Mouse (Mus musculus) embryonic facial prominence, embryonic 10.5 days (tissue): ENCODE measurements around the gene 1700016K19Rik. TPM values are rescaled to one million over a fixed set of nuclear protein-coding genes. Genes with fewer than 3 reads are reported as not detected.

ENCODE experiments used
- DNase-seq: peaks from one replicate; pipeline ENCODE4 v3.0.0-alpha.2; 2017; ENCODE audit warnings: low spot score
- H3K27ac ChIP-seq: fragments of 300-500 bp; sonication (generic); replicated peaks from 2 replicates; pipeline ENCODE4 v1.5.1; 2016; ENCODE audit warnings: mild to moderate bottlenecking
- H3K27me3 ChIP-seq: fragments of 300-500 bp; sonication (generic); replicated peaks from 2 replicates; pipeline ENCODE4 v1.6.1; 2016; ENCODE audit warnings: low read depth, mild to moderate bottlenecking; ENCODE audit not compliant: poor library complexity, severe bottlenecking
- H3K36me3 ChIP-seq: fragments of 300-500 bp; sonication (generic); replicated peaks from 2 replicates; pipeline ENCODE4 v1.6.1; 2016; ENCODE audit warnings: mild to moderate bottlenecking, moderate library complexity
- H3K4me1 ChIP-seq: fragments of 300-500 bp; sonication (generic); 2 replicates; pipeline ENCODE4 v1.6.1; 2016
- H3K4me3 ChIP-seq: fragments of 300-500 bp; sonication (generic); 2 replicates; pipeline ENCODE4 v1.5.1; 2016; ENCODE audit warnings: mild to moderate bottlenecking, moderate library complexity
- H3K9me3 ChIP-seq: fragments of 300-500 bp; sonication (generic); 2 replicates; pipeline ENCODE4 v1.6.1; 2016; ENCODE audit warnings: mild to moderate bottlenecking
- WGBS: fragments of 180-500 bp; shearing (Covaris S2); methylation state at CpG from one replicate; pipeline ENCODE4 v1.1.7; 2016; 5-methylcytosine and 5-hydroxymethylcytosine counted together
- polyA plus RNA-seq: library from polyadenylated mRNA; unstranded; fragments of >200 nt; fragmentation: Nextera tagmentation; extraction: Ambion mirVana; gene quantifications from 2 replicates; pipeline ENCODE4 v1.2.1, GENCODE M21; 2016

Gene 1700016K19Rik
- polyA plus RNA-seq, 1 experiment from 2014 or later, result 0.65 TPM

GRCm38 (mm10) chr11:76025080-76025583 is 25.4 kb downstream of the 1700016K19Rik start:
- Histone ChIP-seq H3K9me3 (no peaks in the 10 kb centered on the region), H3K27ac (no peak overlapping the region), H3K4me3 (peak overlapping the region; percentile 84; the same call in 1 of the 2 replicates), H3K36me3 (peaks cover 36% of the 10 kb centered on the region), H3K27me3 (peaks cover 33% of the 10 kb centered on the region), H3K4me1 (peaks cover 46% of the 10 kb centered on the region)
- no peak for DNase-seq
- 49% methylated on average over 7 of the region's 7 CpGs for WGBS

GRCm38 (mm10) chr11:76026527-76027138 is 26.9 kb downstream of the 1700016K19Rik start:
- peak overlapping the region; percentile 92 for H3K27ac ChIP-seq

GRCm38 (mm10) chr11:76027139-76028071 is 27.7 kb downstream of the 1700016K19Rik start, which contains the start of gene Rflnb:
Gene Rflnb, minus strand, starts transcription at chr11:76027782.
- H3K4me3 ChIP-seq, result peak within 1 kb of the TSS; percentile 84
- peaks cover 48% of the 10 kb centered on the region for H3K4me1 ChIP-seq
- H3K9me3 ChIP-seq, result no peaks in the 10 kb centered on the region
- peaks cover 40% of the 10 kb centered on the region for H3K27me3 ChIP-seq
- under 1% methylated on average over 112 of the region's 112 CpGs for WGBS
- peak; percentile 94 for DNase-seq
- peak within 1 kb of the TSS; percentile 92 for H3K27ac ChIP-seq
- peaks cover 25% of the 10 kb centered on the region for H3K36me3 ChIP-seq

More at GRCm38 (mm10) chr11:76026527-76027138, 26.9 kb downstream of the 1700016K19Rik start:
- Histone ChIP-seq H3K4me1 (peaks cover 48% of the 10 kb centered on the region), H3K27me3 (peaks cover 36% of the 10 kb centered on the region), H3K9me3 (no peaks in the 10 kb centered on the region), H3K36me3 (peaks cover 31% of the 10 kb centered on the region), H3K4me3 (peak overlapping the region; percentile 84)
- DNase-seq, result no peak
- WGBS, result 3% methylated on average over 14 of the region's 14 CpGs

- peaks cover 48% of the 10 kb centered on the region for H3K4me1 ChIP-seq
- 2% methylated on average over 12 of the region's 14 CpGs for WGBS
- peak overlapping the region; percentile 84 for H3K4me3 ChIP-seq
- peaks cover 18% of the 10 kb centered on the region for H3K36me3 ChIP-seq
- DNase-seq, result no peak
- peaks cover 40% of the 10 kb centered on the region for H3K27me3 ChIP-seq
- H3K27ac ChIP-seq, result peak overlapping the region; percentile 92
- no peaks in the 10 kb centered on the region for H3K9me3 ChIP-seq
Measured at GRCm38 (mm10) chr11:76028072-76028465, 28.4 kb downstream of the 1700016K19Rik start.

GRCm38 (mm10) chr11:76033359-76033758 is 33.6 kb downstream of the 1700016K19Rik start:
- no peaks in the 10 kb centered on the region for H3K9me3 ChIP-seq
- H3K36me3 ChIP-seq, result no peaks in the 10 kb centered on the region
- DNase-seq, result no peak
- 82% methylated on average over 6 of the region's 6 CpGs for WGBS
- no peak overlapping the region for H3K27ac ChIP-seq
- no peak overlapping the region for H3K4me3 ChIP-seq
- peaks cover 24% of the 10 kb centered on the region for H3K27me3 ChIP-seq
- peaks cover 21% of the 10 kb centered on the region for H3K4me1 ChIP-seq

GRCm38 (mm10) chr11:76033836-76034235 is 34.1 kb downstream of the 1700016K19Rik start:
- no peaks in the 10 kb centered on the region for H3K36me3 ChIP-seq
- H3K27ac ChIP-seq, result no peak overlapping the region
- H3K4me1 ChIP-seq, result peaks cover 20% of the 10 kb centered on the region
- H3K9me3 ChIP-seq, result no peaks in the 10 kb centered on the region
- DNase-seq, result no peak
- 77% methylated on average over 4 of the region's 4 CpGs for WGBS
- H3K4me3 ChIP-seq, result no peak overlapping the region
- H3K27me3 ChIP-seq, result peaks cover 20% of the 10 kb centered on the region

DNA sequence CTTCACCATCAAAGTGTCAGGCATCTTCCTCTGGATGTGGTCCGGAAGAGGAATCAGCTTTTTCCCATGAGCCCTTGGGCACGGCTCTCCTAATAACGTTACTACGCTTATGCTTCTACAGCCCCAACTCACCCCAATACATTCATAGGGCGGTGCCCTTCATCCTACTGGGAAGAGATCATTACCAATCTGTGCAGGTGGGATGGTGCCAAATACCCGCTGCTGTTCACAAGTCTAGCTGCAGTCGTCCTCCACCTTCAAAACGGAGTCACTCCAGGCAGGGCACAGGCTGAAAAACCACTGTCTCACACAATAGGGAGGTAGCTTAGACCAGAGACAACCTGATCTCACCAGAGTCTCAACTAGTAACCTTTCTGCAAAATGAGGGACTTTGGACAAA is 35.5 kb downstream of the 1700016K19Rik start:
- Histone ChIP-seq H3K36me3 (no peaks in the 10 kb centered on the region), H3K9me3 (no peaks in the 10 kb centered on the region), H3K27ac (no peak overlapping the region), H3K4me3 (no peak overlapping the region), H3K4me1 (peaks cover 20% of the 10 kb centered on the region), H3K27me3 (peaks cover 7% of the 10 kb centered on the region; the same call in 1 of the 2 replicates)
- WGBS, result 81% methylated on average over 8 of the region's 8 CpGs
- DNase-seq, result no peak

GRCm38 (mm10) chr11:76037581-76038294 is 38.0 kb downstream of the 1700016K19Rik start:
- Histone ChIP-seq H3K9me3 (no peaks in the 10 kb centered on the region), H3K27me3 (no peaks in the 10 kb centered on the region; the same call in 1 of the 2 replicates)
- WGBS, result 55% methylated on average over 6 of the region's 6 CpGs

GRCm38 (mm10) chr11:76039271-76040053 is 39.8 kb downstream of the 1700016K19Rik start:
- Histone ChIP-seq H3K27me3 (no peaks in the 10 kb centered on the region; the same call in 1 of the 2 replicates), H3K4me1 (peaks cover 43% of the 10 kb centered on the region), H3K9me3 (no peaks in the 10 kb centered on the region), H3K27ac (no peak overlapping the region), H3K4me3 (no peak overlapping the region), H3K36me3 (no peaks in the 10 kb centered on the region)
- 93% methylated on average over 3 of the region's 3 CpGs for WGBS
- DNase-seq, result no peak

More at GRCm38 (mm10) chr11:76037581-76038294, 38.0 kb downstream of the 1700016K19Rik start:
- Histone ChIP-seq H3K4me3 (no peak overlapping the region), H3K4me1 (peaks cover 35% of the 10 kb centered on the region), H3K36me3 (no peaks in the 10 kb centered on the region), H3K27ac (no peak overlapping the region; the same call in 1 of the 2 replicates)
- DNase-seq, result no peak

DNA sequence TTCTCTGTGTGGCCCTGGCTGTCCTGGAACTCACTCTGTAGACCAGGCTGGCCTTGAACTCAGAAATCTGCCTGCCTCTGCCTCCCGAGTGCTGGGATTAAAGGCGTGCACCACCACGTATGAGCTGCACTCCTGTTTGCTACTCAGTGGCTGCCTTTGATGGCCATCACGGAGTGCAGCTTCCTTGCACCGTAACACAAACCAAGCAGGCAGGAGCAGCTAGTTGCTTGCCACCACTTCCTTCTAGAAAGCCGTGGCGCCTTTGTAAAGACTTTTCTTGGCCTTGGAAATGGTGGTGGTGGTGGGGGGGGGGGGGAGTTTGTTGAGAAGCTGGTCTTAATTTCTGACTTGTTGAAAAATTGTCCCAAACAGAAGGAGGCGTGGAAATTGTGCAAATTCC is 40.4 kb downstream of the 1700016K19Rik start:
- no peaks in the 10 kb centered on the region for H3K9me3 ChIP-seq
- H3K4me3 ChIP-seq, result no peak overlapping the region
- no peaks in the 10 kb centered on the region; the same call in 1 of the 2 replicates for H3K27me3 ChIP-seq
- no peak overlapping the region for H3K27ac ChIP-seq
- 89% methylated on average over 8 of the region's 8 CpGs for WGBS
- DNase-seq, result no peak
- peaks cover 41% of the 10 kb centered on the region for H3K4me1 ChIP-seq
- H3K36me3 ChIP-seq, result no peaks in the 10 kb centered on the region; the same call in 1 of the 2 replicates

GRCm38 (mm10) chr11:76040761-76041376 is 41.2 kb downstream of the 1700016K19Rik start:
- no peak for DNase-seq
- WGBS, result 63% methylated on average over 4 of the region's 4 CpGs

More at GRCm38 (mm10) chr11:76040761-76041376, 41.2 kb downstream of the 1700016K19Rik start:
- H3K27me3 ChIP-seq, result no peaks in the 10 kb centered on the region
- H3K4me3 ChIP-seq, result no peak overlapping the region
- no peaks in the 10 kb centered on the region for H3K9me3 ChIP-seq
- H3K4me1 ChIP-seq, result peaks cover 37% of the 10 kb centered on the region
- H3K27ac ChIP-seq, result no peak overlapping the region
- H3K36me3 ChIP-seq, result peaks cover 7% of the 10 kb centered on the region
